Mouse (Mus musculus) cerebellum, adult 2 months (tissue): Measurements from ENCODE around the gene Cmss1. TPM values are rescaled to one million over a fixed set of nuclear protein-coding genes. Genes with fewer than 3 reads are reported as not detected.

Source experiments
- DNase-seq, 2 experiments: peaks; one replicate each; pipeline ENCODE4 v3.0.0; 2021
- H3K27ac ChIP-seq: fragments of 200-500 bp; 2 replicates; pipeline ENCODE4 v1.5.1; 2012; ENCODE audit warnings: low read length, control low read depth, inconsistent platforms; ENCODE audit not compliant: insufficient read depth
- H3K27me3 ChIP-seq: fragments of 200-500 bp; 2 replicates; pipeline ENCODE4 v1.6.1; 2012; ENCODE audit warnings: inconsistent platforms, mild to moderate bottlenecking, low read length, moderate library complexity; ENCODE audit not compliant: control insufficient read depth, insufficient read depth
- H3K4me1 ChIP-seq: fragments of 200-500 bp; 2 replicates; pipeline ENCODE4 v1.6.1; 2011; ENCODE audit warnings: low read length; ENCODE audit not compliant: control insufficient read depth, insufficient read depth
- H3K4me3 ChIP-seq: fragments of 200-500 bp; replicated peaks from 2 replicates; pipeline ENCODE3; 2011; ENCODE audit warnings: mild to moderate bottlenecking, low read depth, low read length, control low read depth; ENCODE audit not compliant: insufficient read depth
- CTCF ChIP-seq: fragments of 200-500 bp; IDR thresholded peaks from 2 replicates; pipeline ENCODE4 v1.5.1; 2011; ENCODE audit warnings: low read depth, mild to moderate bottlenecking, control low read depth, low read length, moderate library complexity, borderline replicate concordance; ENCODE audit not compliant: insufficient read depth
- POLR2A ChIP-seq: fragments of 200-500 bp; IDR thresholded peaks from 2 replicates; pipeline ENCODE4 v1.6.1; 2011; ENCODE audit warnings: low read length, control low read depth, borderline replicate concordance; ENCODE audit not compliant: insufficient read depth
- WGBS: fragments of 180-500 bp; shearing (Covaris S2); methylation state at CpG from one replicate; pipeline ENCODE4 v1.1.7; 2018; 5-methylcytosine and 5-hydroxymethylcytosine counted together
- polyA plus RNA-seq: library from polyadenylated mRNA; depleted of rRNA; stranded (reverse); fragments of >200 nt; gene quantifications from 2 replicates; pipeline ENCODE4 v1.2.3, GENCODE M21; 2012; rRNA removed

The Cmss1 gene
- polyA plus RNA-seq, 1 experiment = 9.3 TPM

DNA sequence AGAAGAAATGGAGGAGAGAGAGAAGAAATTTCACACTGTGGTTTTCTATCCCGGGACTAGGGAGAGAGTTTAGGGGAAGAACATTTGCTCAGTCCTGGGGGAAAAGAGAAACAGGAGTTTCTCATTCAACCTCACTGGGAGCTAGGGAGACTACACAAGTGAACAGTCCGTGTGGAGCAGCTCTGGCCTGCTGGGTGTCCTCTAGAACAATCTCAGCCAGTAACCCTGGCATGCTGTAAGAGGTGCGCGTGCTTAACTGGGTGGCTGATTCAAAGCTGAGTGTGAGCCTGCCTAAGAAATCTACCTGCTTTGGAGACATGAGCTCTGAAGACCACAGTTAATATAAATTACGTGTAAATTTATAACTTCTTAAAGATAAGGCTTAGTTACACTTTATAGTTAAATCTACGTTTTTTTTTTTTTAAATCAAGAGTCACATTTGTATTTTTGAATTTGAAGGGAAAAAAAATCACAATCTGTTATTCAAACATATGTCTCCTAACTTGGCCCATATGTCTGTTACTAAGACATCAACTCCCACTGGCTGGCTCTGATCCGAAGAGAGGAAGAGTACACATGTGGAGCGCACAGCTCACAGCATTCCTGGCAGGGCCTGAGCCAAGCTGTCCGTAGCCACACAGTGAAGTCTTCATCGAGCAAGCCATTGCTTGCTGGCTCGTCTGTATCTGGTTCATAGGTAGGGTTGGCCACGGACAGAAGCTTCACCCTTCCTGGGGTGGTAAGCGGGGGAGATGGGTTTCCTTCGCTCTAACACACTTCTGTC lies 338.4 kb downstream of the Cmss1 start:
- WGBS = 27% methylated on average over 14 of the region's 14 CpGs
- H3K27ac ChIP-seq = no peak overlapping the region
- no peak for TF ChIP-seq CTCF
- no peak for TF ChIP-seq POLR2A

DNA sequence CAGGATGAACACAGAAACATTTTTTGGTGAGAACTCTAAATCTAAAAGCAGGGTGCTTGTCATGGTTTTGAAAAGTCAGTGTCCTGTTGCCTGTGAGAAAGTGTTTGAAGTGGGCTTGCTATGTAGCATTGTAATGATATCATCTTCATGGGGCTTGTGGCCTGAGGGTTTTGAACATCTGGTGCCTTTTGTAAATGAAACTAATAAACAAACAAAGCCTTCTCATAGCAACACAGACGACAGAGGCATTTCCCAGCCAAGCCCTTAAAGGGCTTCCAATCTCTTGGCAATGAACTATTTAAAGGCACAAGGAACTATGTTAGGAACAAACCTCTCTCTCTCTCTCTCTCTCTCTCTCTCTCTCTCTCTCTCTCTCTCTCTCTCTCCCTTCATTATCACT lies 339.6 kb downstream of the Cmss1 start:
- no peak for DNase-seq
- 27% methylated on average over 1 of the region's 1 CpGs for WGBS
- Histone ChIP-seq H3K4me3 (no peak overlapping the region), H3K4me1 (no peaks in the 10 kb centered on the region), H3K27me3 (no peaks in the 10 kb centered on the region), H3K27ac (no peak overlapping the region)
- no peak for TF ChIP-seq POLR2A
- TF ChIP-seq CTCF = no peak

More for the DNA sequence above, 338.4 kb downstream of the Cmss1 start:
- H3K4me3 ChIP-seq = no peak overlapping the region
- DNase-seq = no peak
- H3K27me3 ChIP-seq = no peaks in the 10 kb centered on the region
- H3K4me1 ChIP-seq = no peaks in the 10 kb centered on the region

DNA sequence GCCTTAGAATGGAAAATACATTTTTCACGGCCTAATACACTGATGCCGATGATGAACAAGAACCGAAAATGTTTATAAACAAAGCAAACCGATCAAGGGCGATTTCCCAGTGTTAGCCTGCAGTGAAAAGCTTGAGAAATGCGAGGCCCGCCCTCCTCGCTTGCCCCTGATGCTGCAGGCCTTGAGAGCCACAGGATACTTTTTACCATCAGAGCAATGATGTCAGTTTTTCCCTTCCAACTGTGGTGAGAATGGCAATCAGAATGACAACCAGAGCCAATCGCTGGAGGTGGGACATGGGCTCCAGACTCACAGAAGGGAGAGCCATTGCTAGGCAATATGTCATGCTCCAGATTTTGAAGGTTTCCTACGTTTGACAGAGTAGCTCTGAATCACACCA lies 346.5 kb downstream of the Cmss1 start:
- WGBS = 64% methylated on average over 10 of the region's 10 CpGs

DNA sequence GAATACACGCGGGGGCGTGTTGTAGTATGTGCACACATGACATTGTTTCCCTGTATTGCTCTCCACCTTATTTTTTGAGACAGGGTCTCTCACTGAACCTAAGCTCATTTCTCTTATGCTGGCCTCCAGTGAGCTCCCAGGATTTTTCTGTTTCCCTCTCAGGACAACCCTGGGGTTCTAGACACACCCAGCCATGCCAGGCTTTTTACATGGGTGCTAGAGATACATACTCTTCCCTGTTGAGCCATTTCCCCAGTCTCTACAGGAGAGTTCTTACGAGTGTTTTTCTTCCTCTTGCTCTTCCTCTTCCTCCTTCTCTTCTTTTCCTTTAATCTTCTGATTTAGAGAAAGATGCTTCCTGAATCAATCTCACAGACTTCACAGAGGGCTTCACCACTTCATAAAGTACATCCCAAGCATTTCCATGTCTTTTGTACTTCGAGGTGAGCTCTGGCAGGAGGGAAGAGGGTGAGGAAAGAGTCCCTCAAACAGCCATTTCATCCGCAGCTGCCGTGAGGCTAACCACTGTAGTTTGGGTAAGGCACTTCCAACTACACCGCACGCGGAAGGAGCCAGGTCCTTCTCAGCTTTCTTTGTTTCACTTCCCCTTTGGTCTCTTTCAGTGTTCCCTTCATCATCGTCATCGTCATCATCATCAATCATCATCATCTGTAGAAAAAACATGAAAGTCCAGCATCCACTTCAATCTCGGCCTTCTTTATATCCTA lies 347.1 kb downstream of the Cmss1 start:
- no peak overlapping the region for H3K27ac ChIP-seq
- 91% methylated on average over 13 of the region's 13 CpGs for WGBS
- no peak overlapping the region for H3K4me3 ChIP-seq
- TF ChIP-seq CTCF (no peak), POLR2A (no peak)
- no peaks in the 10 kb centered on the region for H3K27me3 ChIP-seq
- DNase-seq = no peak
- H3K4me1 ChIP-seq = no peaks in the 10 kb centered on the region

More for the DNA sequence above, 346.5 kb downstream of the Cmss1 start:
- no peak for DNase-seq
- no peak overlapping the region for H3K27ac ChIP-seq
- no peaks in the 10 kb centered on the region for H3K4me1 ChIP-seq
- H3K4me3 ChIP-seq = no peak overlapping the region
- no peak for TF ChIP-seq CTCF
- no peak for TF ChIP-seq POLR2A
- H3K27me3 ChIP-seq = no peaks in the 10 kb centered on the region

Other genes with a start within 250 kb of the Cmss1 start
- gene Col8a1, start 147.9 kb upstream of the Cmss1 start, polyA plus RNA-seq = 0.87 and 1.6 TPM in 2 replicates